8 mouse cellular contexts compared by ENCODE assay signal in the genomic region with DNA sequence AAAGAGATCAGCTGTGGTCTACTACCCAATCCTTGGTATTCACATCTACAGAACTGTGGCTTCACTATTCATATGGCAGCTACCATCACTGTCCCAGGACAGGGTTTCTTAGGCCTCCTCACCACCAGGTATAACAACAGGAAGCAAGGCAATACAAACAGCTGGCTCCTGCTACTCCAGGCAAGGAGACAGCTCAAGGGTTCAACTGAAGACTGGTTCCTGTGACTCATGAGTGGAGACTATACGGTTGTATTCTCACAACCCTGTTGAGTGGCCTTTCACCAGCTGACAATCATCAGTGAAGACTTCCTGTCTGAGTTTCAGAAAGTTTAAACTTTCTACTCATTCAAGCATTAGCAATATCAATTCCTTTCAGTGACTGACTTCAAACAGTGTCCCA.
"Had no signal": no experiment of that assay in that cellular context is flagged by ENCODE, and none has a peak within 500 bp of the region (broad histone marks: within the 10 kb centered on the region; RNA-seq: fewer than 3 reads in every experiment).

No protein-coding gene starts in this region.

- DNase-seq: lung, adult 18-20 months; lung, embryonic 14.5 days; lung, postnatal 10 days; lung, postnatal 4 days; midbrain, embryonic 14.5 days; thymus, adult 2 months; thymus, postnatal 25 days had no signal

- ATAC-seq: midbrain, embryonic 16.5 days had no signal
